Mouse (Mus musculus) erythroid progenitor cell, adult 5-6 weeks (primary cell): ENCODE data around the gene Arsa. TPM values are rescaled to one million over a fixed set of nuclear protein-coding genes. Genes with fewer than 3 reads are reported as not detected.

Experiments
- ATAC-seq: replicated peaks from 2 replicates; pipeline ENCODE4 v1.8.0; 2016; ENCODE audit warnings: moderate number of reproducible peaks, mild to moderate bottlenecking, moderate TSS enrichment, inconsistent platforms; ENCODE audit not compliant: poor library complexity, low FRiP score, severe bottlenecking
- total RNA-seq, 2 experiments: library from RNA; stranded (forward) in 1 of 2; stranded (reverse) in 1 of 2; fragments of 150-400 nt in 1 of 2; fragments of 186-747, 209-891 nt in 1 of 2; gene quantifications; 2 replicates each; pipeline versions ENCODE4 v1.2.3 to v1.2.4; 2015 to 2017; ENCODE audit warnings: low replicate concordance in 2 of 2

The Arsa gene
- total RNA-seq, 2 experiments from 2014 or later = 2.9 to 3.7 TPM

DNA sequence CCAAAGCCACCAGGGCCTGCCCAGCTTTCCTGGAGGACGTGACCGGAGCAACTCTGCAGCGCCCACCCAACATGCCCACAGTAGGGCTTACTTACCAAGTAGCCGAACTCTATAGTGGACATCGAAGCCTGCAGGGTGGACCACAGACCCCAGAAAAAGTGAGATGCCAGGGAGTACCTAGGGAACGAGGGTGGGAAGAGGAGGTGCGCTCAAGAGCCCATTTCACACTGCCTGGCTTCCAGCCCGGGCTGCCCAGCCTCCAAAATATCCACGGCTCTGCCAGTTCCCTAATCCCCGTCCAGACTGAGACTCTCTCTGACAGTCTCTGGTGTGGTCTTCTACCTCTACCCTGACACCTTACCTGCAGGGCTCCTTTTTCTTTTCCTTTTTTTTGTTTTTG is 50.5 kb downstream of the Arsa start:
- ATAC-seq = no peak

- no peak for ATAC-seq
These were observed 51.5 kb downstream of the Arsa start, which contains the start of gene Cpt1b for GRCm38 (mm10) chr15:89425711-89426121. Gene Cpt1b, minus strand, starts transcription at chr15:89425863.

DNA sequence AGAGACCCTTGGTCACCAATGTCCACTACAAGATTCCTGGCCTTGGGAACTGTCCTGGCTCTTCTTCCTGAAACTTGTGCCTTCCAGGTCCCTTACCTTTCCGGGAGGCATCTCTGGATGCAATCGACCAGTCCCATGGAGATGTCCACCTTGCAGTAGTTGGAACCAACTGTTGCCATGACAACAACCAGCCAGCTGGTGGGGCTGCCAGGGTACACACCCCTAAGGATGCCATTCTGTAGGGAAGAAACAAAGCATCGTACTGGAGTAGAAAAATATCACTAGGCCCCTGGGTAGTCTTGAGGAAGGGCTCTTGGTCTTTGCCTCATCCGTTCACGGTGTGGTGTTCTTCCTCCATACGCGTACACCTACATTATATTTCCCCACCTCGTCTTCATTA is 52.6 kb downstream of the Arsa start:
- no peak for ATAC-seq

Other genes starting within 250 kb of the Arsa start
- gene Sbf1, start 162.1 kb downstream of the Arsa start, total RNA-seq (2015; ENCODE audit: low replicate concordance) = 66.0 and 92.2 TPM in 2 replicates
- 93.9 and 115 TPM in 2 replicates for gene Sbf1, start 162.1 kb downstream of the Arsa start, total RNA-seq (2017; ENCODE audit: low replicate concordance)
- gene Adm2, start 154.7 kb downstream of the Arsa start, total RNA-seq (2015; ENCODE audit: low replicate concordance) = not detected in 2 replicates
- gene Adm2, start 154.7 kb downstream of the Arsa start, total RNA-seq (2017; ENCODE audit: low replicate concordance) = not detected in 2 replicates
- gene Miox, start 143.0 kb downstream of the Arsa start, total RNA-seq (2015; ENCODE audit: low replicate concordance) = not detected in 2 replicates
- gene Miox, start 143.0 kb downstream of the Arsa start, total RNA-seq (2017; ENCODE audit: low replicate concordance) = not detected in 2 replicates
- gene Lmf2, start 121.8 kb downstream of the Arsa start, total RNA-seq (2015; ENCODE audit: low replicate concordance) = 71.4 and 96.8 TPM in 2 replicates
- 63.3 and 84.0 TPM in 2 replicates for gene Lmf2, start 121.8 kb downstream of the Arsa start, total RNA-seq (2017; ENCODE audit: low replicate concordance)
- 195 and 215 TPM in 2 replicates for gene Ncaph2, start 121.7 kb downstream of the Arsa start, total RNA-seq (2015; ENCODE audit: low replicate concordance)
- gene Ncaph2, start 121.7 kb downstream of the Arsa start, total RNA-seq (2017; ENCODE audit: low replicate concordance) = 221 and 330 TPM in 2 replicates
- 2.9 TPM in 1 of 2 replicates, not detected in the other for gene Sco2, start 103.6 kb downstream of the Arsa start, total RNA-seq (2015; ENCODE audit: low replicate concordance)
- 0.23 and 5.1 TPM in 2 replicates for gene Sco2, start 103.6 kb downstream of the Arsa start, total RNA-seq (2017; ENCODE audit: low replicate concordance)
- gene Tymp, start 100.4 kb downstream of the Arsa start, total RNA-seq (2015; ENCODE audit: low replicate concordance) = not detected in 2 replicates
- not detected in 2 replicates for gene Tymp, start 100.4 kb downstream of the Arsa start, total RNA-seq (2017; ENCODE audit: low replicate concordance)
- gene Odf3b, start 98.1 kb downstream of the Arsa start, total RNA-seq (2015; ENCODE audit: low replicate concordance) = not detected in 2 replicates
- not detected in 2 replicates for gene Odf3b, start 98.1 kb downstream of the Arsa start, total RNA-seq (2017; ENCODE audit: low replicate concordance)
- gene Klhdc7b, start 92.5 kb downstream of the Arsa start, total RNA-seq (2015; ENCODE audit: low replicate concordance) = not detected in 2 replicates
- gene Klhdc7b, start 92.5 kb downstream of the Arsa start, total RNA-seq (2017; ENCODE audit: low replicate concordance) = not detected in 2 replicates
- gene Syce3, start 66.9 kb downstream of the Arsa start, total RNA-seq (2015; ENCODE audit: low replicate concordance) = not detected in 2 replicates
- not detected in 2 replicates for gene Syce3, start 66.9 kb downstream of the Arsa start, total RNA-seq (2017; ENCODE audit: low replicate concordance)
- gene Cpt1b, start 51.6 kb downstream of the Arsa start, total RNA-seq (2015; ENCODE audit: low replicate concordance) = 6.1 TPM in 1 of 2 replicates, not detected in the other
- 3.1 TPM in 1 of 2 replicates, not detected in the other for gene Cpt1b, start 51.6 kb downstream of the Arsa start, total RNA-seq (2017; ENCODE audit: low replicate concordance)
- gene C730034F03Rik, start 47.8 kb downstream of the Arsa start, total RNA-seq (2015; ENCODE audit: low replicate concordance) = 2.5 and 7.2 TPM in 2 replicates
- 6.0 TPM in 1 of 2 replicates, not detected in the other for gene C730034F03Rik, start 47.8 kb downstream of the Arsa start, total RNA-seq (2017; ENCODE audit: low replicate concordance)
- 3.4 TPM in 1 of 2 replicates, not detected in the other for gene Gm44502, start 47.7 kb downstream of the Arsa start, total RNA-seq (2015; ENCODE audit: low replicate concordance)
- 0.51 TPM in 1 of 2 replicates, not detected in the other for gene Gm44502, start 47.7 kb downstream of the Arsa start, total RNA-seq (2017; ENCODE audit: low replicate concordance)
- gene Chkb, start 47.5 kb downstream of the Arsa start, total RNA-seq (2015; ENCODE audit: low replicate concordance) = 101 and 115 TPM in 2 replicates
- 44.9 and 46.9 TPM in 2 replicates for gene Chkb, start 47.5 kb downstream of the Arsa start, total RNA-seq (2017; ENCODE audit: low replicate concordance)
- gene Mapk8ip2, start 23.5 kb downstream of the Arsa start, total RNA-seq (2015; ENCODE audit: low replicate concordance) = not detected in 2 replicates
- gene Mapk8ip2, start 23.5 kb downstream of the Arsa start, total RNA-seq (2017; ENCODE audit: low replicate concordance) = not detected in 2 replicates
- 0.72 TPM in 1 of 2 replicates, not detected in the other for gene Shank3, start 22.2 kb upstream of the Arsa start, total RNA-seq (2015; ENCODE audit: low replicate concordance)
- gene Shank3, start 22.2 kb upstream of the Arsa start, total RNA-seq (2017; ENCODE audit: low replicate concordance) = 0.39 and 0.61 TPM in 2 replicates
- not detected in 2 replicates for gene Acr, start 90.9 kb upstream of the Arsa start, total RNA-seq (2015; ENCODE audit: low replicate concordance)
- not detected in 2 replicates for gene Acr, start 90.9 kb upstream of the Arsa start, total RNA-seq (2017; ENCODE audit: low replicate concordance)
- gene Rabl2, start 114.5 kb upstream of the Arsa start, total RNA-seq (2015; ENCODE audit: low replicate concordance) = not detected in 2 replicates
- gene Rabl2, start 114.5 kb upstream of the Arsa start, total RNA-seq (2017; ENCODE audit: low replicate concordance) = 4.4 TPM in 1 of 2 replicates, not detected in the other